Mouse (Mus musculus): ENCODE data around the gene Il7r. TPM values are rescaled to one million over a fixed set of nuclear protein-coding genes. Genes with fewer than 3 reads are reported as not detected.
"Not testable (repeated sequence)": the region's sequence is repeated elsewhere in the genome, so short reads cannot be mapped to it uniquely, and the experiment has no call there.

Gene Il7r
- polyA plus RNA-seq, 1 experiment from 2014 or later: 0.44 TPM

- Histone ChIP-seq H3K36me3 (ENCODE audit: control insufficient read depth, insufficient read depth) (no peaks in the 10 kb centered on the region), H3K9me3 (ENCODE audit: control insufficient read depth) (no peaks in the 10 kb centered on the region), H3K27me3 (replicated peaks; ENCODE audit: control insufficient read depth, insufficient read depth, low read length) (no peaks in the 10 kb centered on the region), H3K27ac (ENCODE audit: low read depth, low read length) (no peak overlapping the region), H3K9ac (ENCODE audit: low read depth, low read length) (no peak overlapping the region), H3K4me2 (replicated peaks; ENCODE audit: low read depth) (no peak overlapping the region), H3K4me1 (replicated peaks; ENCODE audit: control insufficient read depth, insufficient read depth, low read length) (no peaks in the 10 kb centered on the region), H3K4me3 (ENCODE audit: low read depth, low read length) (no peak overlapping the region)
- ATAC-seq: no peak
- 58% methylated on average over 6 of the region's 6 CpGs for WGBS
- TF ChIP-seq CTCF (IDR thresholded peaks at IDR 0.05; ENCODE audit: low read depth): no peak
These were observed 35.4 kb upstream of the Il7r start for GRCm38 (mm10) chr15:9565396-9565795.

- no peak for ATAC-seq
- H3K27me3 ChIP-seq (replicated peaks; ENCODE audit: control insufficient read depth, insufficient read depth, low read length): no peaks in the 10 kb centered on the region
- H3K36me3 ChIP-seq (ENCODE audit: control insufficient read depth, insufficient read depth): no peaks in the 10 kb centered on the region
- no peak overlapping the region for H3K4me2 ChIP-seq (replicated peaks; ENCODE audit: low read depth)
- H3K27ac ChIP-seq (ENCODE audit: low read depth, low read length): no peak overlapping the region
- no peak overlapping the region for H3K9ac ChIP-seq (ENCODE audit: low read depth, low read length)
- no peaks in the 10 kb centered on the region for H3K4me1 ChIP-seq (replicated peaks; ENCODE audit: control insufficient read depth, insufficient read depth, low read length)
- H3K9me3 ChIP-seq (ENCODE audit: control insufficient read depth): no peaks in the 10 kb centered on the region
- no peak for TF ChIP-seq CTCF (IDR thresholded peaks at IDR 0.05; ENCODE audit: low read depth)
- H3K4me3 ChIP-seq (ENCODE audit: low read depth, low read length): no peak overlapping the region
- WGBS: 66% methylated on average over 3 of the region's 3 CpGs
These were observed 34.2 kb upstream of the Il7r start for GRCm38 (mm10) chr15:9564156-9564555.

GRCm38 (mm10) chr15:9557264-9557663 lies 27.3 kb upstream of the Il7r start:
- not testable (repeated sequence) for H3K4me3 ChIP-seq (ENCODE audit: low read depth, low read length); H3K9ac ChIP-seq (ENCODE audit: low read depth, low read length); H3K36me3 ChIP-seq (ENCODE audit: control insufficient read depth, insufficient read depth); ATAC-seq; H3K27me3 ChIP-seq (replicated peaks; ENCODE audit: control insufficient read depth, insufficient read depth, low read length); H3K9me3 ChIP-seq (ENCODE audit: control insufficient read depth); H3K4me1 ChIP-seq (replicated peaks; ENCODE audit: control insufficient read depth, insufficient read depth, low read length); H3K27ac ChIP-seq (ENCODE audit: low read depth, low read length); H3K4me2 ChIP-seq (replicated peaks; ENCODE audit: low read depth)
- WGBS: 88% methylated on average over 14 of the region's 15 CpGs

- no peak overlapping the region for H3K4me2 ChIP-seq (replicated peaks; ENCODE audit: low read depth)
- no peaks in the 10 kb centered on the region for H3K27me3 ChIP-seq (replicated peaks; ENCODE audit: control insufficient read depth, insufficient read depth, low read length)
- ATAC-seq: no peak
- no peak for TF ChIP-seq CTCF (IDR thresholded peaks at IDR 0.05; ENCODE audit: low read depth)
- no peaks in the 10 kb centered on the region for H3K36me3 ChIP-seq (ENCODE audit: control insufficient read depth, insufficient read depth)
- no peak overlapping the region for H3K4me3 ChIP-seq (ENCODE audit: low read depth, low read length)
- no peaks in the 10 kb centered on the region for H3K9me3 ChIP-seq (ENCODE audit: control insufficient read depth)
- no peak overlapping the region for H3K9ac ChIP-seq (ENCODE audit: low read depth, low read length)
- no peak overlapping the region for H3K27ac ChIP-seq (ENCODE audit: low read depth, low read length)
- 87% methylated on average over 2 of the region's 2 CpGs for WGBS
- H3K4me1 ChIP-seq (replicated peaks; ENCODE audit: control insufficient read depth, insufficient read depth, low read length): no peaks in the 10 kb centered on the region
These were observed 19.0 kb upstream of the Il7r start for GRCm38 (mm10) chr15:9548951-9549350.

- Histone ChIP-seq H3K27me3 (replicated peaks; ENCODE audit: control insufficient read depth, insufficient read depth, low read length) (no peaks in the 10 kb centered on the region), H3K36me3 (ENCODE audit: control insufficient read depth, insufficient read depth) (no peaks in the 10 kb centered on the region), H3K4me1 (replicated peaks; ENCODE audit: control insufficient read depth, insufficient read depth, low read length) (no peaks in the 10 kb centered on the region), H3K4me3 (ENCODE audit: low read depth, low read length) (no peak overlapping the region), H3K4me2 (replicated peaks; ENCODE audit: low read depth) (no peak overlapping the region), H3K27ac (ENCODE audit: low read depth, low read length) (no peak overlapping the region), H3K9me3 (ENCODE audit: control insufficient read depth) (no peaks in the 10 kb centered on the region), H3K9ac (ENCODE audit: low read depth, low read length) (no peak overlapping the region)
- ATAC-seq: no peak
- TF ChIP-seq CTCF (IDR thresholded peaks at IDR 0.05; ENCODE audit: low read depth): no peak
- 70% methylated on average over 1 of the region's 1 CpGs for WGBS
These were observed 5.2 kb upstream of the Il7r start for GRCm38 (mm10) chr15:9535200-9535599.

GRCm38 (mm10) chr15:9533356-9533902 lies 3.5 kb upstream of the Il7r start:
- Histone ChIP-seq H3K27ac (ENCODE audit: low read depth, low read length) (no peak overlapping the region), H3K4me2 (replicated peaks; ENCODE audit: low read depth) (no peak overlapping the region), H3K27me3 (replicated peaks; ENCODE audit: control insufficient read depth, insufficient read depth, low read length) (no peaks in the 10 kb centered on the region), H3K9ac (ENCODE audit: low read depth, low read length) (no peak overlapping the region), H3K36me3 (ENCODE audit: control insufficient read depth, insufficient read depth) (no peaks in the 10 kb centered on the region), H3K9me3 (ENCODE audit: control insufficient read depth) (no peaks in the 10 kb centered on the region), H3K4me3 (ENCODE audit: low read depth, low read length) (no peak overlapping the region), H3K4me1 (replicated peaks; ENCODE audit: control insufficient read depth, insufficient read depth, low read length) (no peaks in the 10 kb centered on the region)
- ATAC-seq: no peak
- TF ChIP-seq CTCF (IDR thresholded peaks at IDR 0.05; ENCODE audit: low read depth): no peak
- WGBS: 80% methylated on average over 3 of the region's 3 CpGs

GRCm38 (mm10) chr15:9529646-9530045 lies 330 bp downstream of the Il7r start:
- no peaks in the 10 kb centered on the region for H3K36me3 ChIP-seq (ENCODE audit: control insufficient read depth, insufficient read depth)
- no peak overlapping the region for H3K4me2 ChIP-seq (replicated peaks; ENCODE audit: low read depth)
- H3K9me3 ChIP-seq (ENCODE audit: control insufficient read depth): no peaks in the 10 kb centered on the region
- whole genome bisulfite sequencing: 80% methylated on average over 3 of the region's 3 CpGs
- H3K4me3 ChIP-seq (ENCODE audit: low read depth, low read length): no peak overlapping the region
- H3K4me1 ChIP-seq (replicated peaks; ENCODE audit: control insufficient read depth, insufficient read depth, low read length): no peaks in the 10 kb centered on the region
- TF ChIP-seq CTCF (IDR thresholded peaks at IDR 0.05; ENCODE audit: low read depth): no peak
- no peaks in the 10 kb centered on the region for H3K27me3 ChIP-seq (replicated peaks; ENCODE audit: control insufficient read depth, insufficient read depth, low read length)
- ATAC-seq: no peak
- H3K27ac ChIP-seq (ENCODE audit: low read depth, low read length): no peak overlapping the region
- no peak overlapping the region for H3K9ac ChIP-seq (ENCODE audit: low read depth, low read length)
